Mouse (Mus musculus) erythroblast, embryonic 14.5 days (primary cell): Measurements from ENCODE around the gene Olfr134.

Experiments
- GATA1 ChIP-seq: IDR thresholded peaks from 2 replicates; pipeline ENCODE4 v1.6.1; 2012; ENCODE audit warnings: low read length, inconsistent platforms, mixed read lengths
- TAL1 ChIP-seq: IDR thresholded peaks from 3 replicates; pipeline ENCODE4 v1.6.1; 2012; ENCODE audit warnings: low read length, inconsistent platforms, mixed read lengths

GRCm38 (mm10) chr17:38134426-38134825 lies 36.8 kb upstream of the Olfr134 start, which contains the start of gene Olfr132:
- TF ChIP-seq GATA1 (no peak), TAL1 (no peak)
